Mouse (Mus musculus) liver, embryonic 14 days (tissue): ENCODE measurements around the gene Lgals3bp. TPM values are rescaled to one million over a fixed set of nuclear protein-coding genes. Genes with fewer than 3 reads are reported as not detected.

ENCODE experiments used
- polyA plus RNA-seq: library from polyadenylated mRNA; depleted of rRNA; stranded (reverse); fragments of >200 nt; gene quantifications from 2 replicates; pipeline ENCODE4 v1.2.3, GENCODE M21; 2012; rRNA removed

The Lgals3bp gene
- 40.7 and 45.2 TPM in 2 replicates for polyA plus RNA-seq

GRCm38 (mm10) chr11:118401760-118402280 is at the start of gene Lgals3bp:
Gene Lgals3bp, minus strand, starts transcription at chr11:118402092.

GRCm38 (mm10) chr11:118427986-118428385 is 26.1 kb upstream of the Lgals3bp start, which contains the start of gene C1qtnf1:
Gene C1qtnf1, plus strand, starts transcription at chr11:118428203.

GRCm38 (mm10) chr11:118418834-118419504 is 17.1 kb upstream of the Lgals3bp start, which contains the start of gene Cant1:
Gene Cant1, minus strand, starts transcription at chr11:118419086.

GRCm38 (mm10) chr11:118355640-118356039 is 46.3 kb downstream of the Lgals3bp start, which contains the start of gene Timp2:
Gene Timp2, minus strand, starts transcription at chr11:118355740.

Other genes with a start within 250 kb of the Lgals3bp start
- 2.6 and 3.2 TPM in 2 replicates for gene Cyth1, start 153.5 kb downstream of the Lgals3bp start, polyA plus RNA-seq
- 4.5 and 5.5 TPM in 2 replicates for gene Usp36, start 111.8 kb downstream of the Lgals3bp start, polyA plus RNA-seq
- 0.05 TPM in 1 of 2 replicates, not detected in the other for gene Cep295nl, start 59.6 kb downstream of the Lgals3bp start, polyA plus RNA-seq
- 3.8 and 4.2 TPM in 2 replicates for gene Timp2, start 46.4 kb downstream of the Lgals3bp start, polyA plus RNA-seq
- gene Cant1, start 17.0 kb upstream of the Lgals3bp start, polyA plus RNA-seq, result 7.1 and 8.4 TPM in 2 replicates
- gene C1qtnf1, start 26.1 kb upstream of the Lgals3bp start, polyA plus RNA-seq, result 0.84 and 0.92 TPM in 2 replicates
- gene Engase, start 74.7 kb upstream of the Lgals3bp start, polyA plus RNA-seq, result 3.8 and 4.8 TPM in 2 replicates